Mouse (Mus musculus): ENCODE results near the gene Olfr1130. TPM values are rescaled to one million over a fixed set of nuclear protein-coding genes. Genes with fewer than 3 reads are reported as not detected.
"Not testable (repeated sequence)": the region's sequence is repeated elsewhere in the genome, so short reads cannot be mapped to it uniquely, and the experiment has no call there.

Gene Olfr1130
- not detected in 2 replicates for polyA plus RNA-seq (2015; fragmentation: Nextera tagmentation; extraction: Ambion mirVana)

DNA sequence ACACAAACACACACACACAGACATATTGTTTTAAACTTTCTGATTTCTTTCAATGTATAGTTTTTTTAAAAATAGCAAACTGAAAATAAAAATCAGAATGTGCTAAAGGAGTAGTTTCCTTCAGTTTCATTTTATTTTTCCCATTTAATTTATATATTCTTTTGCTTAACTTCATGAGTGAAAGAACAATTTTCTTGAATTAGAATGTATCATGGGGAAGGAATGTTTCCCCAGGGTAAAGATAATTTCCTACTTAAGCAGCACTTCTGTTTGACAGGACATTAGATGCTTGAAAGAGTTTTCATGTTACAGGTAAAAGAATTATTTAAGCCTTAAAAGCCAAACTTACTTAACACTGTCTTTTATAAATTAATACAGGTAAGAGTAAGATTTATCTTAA is at the start of gene Olfr1130:
Gene Olfr1130 (plus strand): TSS at position 301 of the 400 bp plus-strand sequence.
- H3K4me3 ChIP-seq (ENCODE audit: low read length); H3K27ac ChIP-seq (ENCODE audit: low read length); H3K9me3 ChIP-seq (ENCODE audit: control insufficient read depth, low read length); H3K36me3 ChIP-seq (ENCODE audit: control insufficient read depth, insufficient read depth, low read length); H3K4me2 ChIP-seq (ENCODE audit: low read depth, low read length); H3K27me3 ChIP-seq (ENCODE audit: control insufficient read depth, insufficient read depth, low read depth, low read length); H3K9ac ChIP-seq (ENCODE audit: low read length); H3K4me1 ChIP-seq (replicated peaks; ENCODE audit: control insufficient read depth, insufficient read depth, low read length); ATAC-seq (ENCODE audit: low read depth): not testable (repeated sequence)

DNA sequence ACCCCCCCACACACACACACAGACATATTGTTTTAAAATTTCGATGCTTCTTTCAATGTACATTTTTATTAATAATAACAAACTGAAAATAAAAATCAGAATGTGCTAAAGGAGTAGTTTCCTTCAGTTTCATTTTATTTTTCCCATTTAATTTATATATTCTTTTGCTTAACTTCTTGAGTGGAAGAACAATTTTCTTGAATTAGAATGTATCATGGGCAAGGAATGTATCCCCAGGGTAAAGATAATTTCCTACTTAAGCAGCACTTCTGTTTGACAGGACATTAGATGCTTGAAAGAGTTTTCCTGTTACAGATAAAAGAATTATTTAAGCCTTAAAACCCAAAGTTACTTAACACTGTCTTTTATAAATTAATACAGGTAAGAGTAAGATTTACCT is 32.4 kb upstream of the Olfr1130 start, which contains the start of gene Olfr1129:
Gene Olfr1129 (plus strand): TSS at position 301 of the 400 bp plus-strand sequence.
- H3K4me1 ChIP-seq (replicated peaks; ENCODE audit: control insufficient read depth, insufficient read depth, low read length); H3K27ac ChIP-seq (ENCODE audit: low read length); ATAC-seq (ENCODE audit: low read depth); H3K36me3 ChIP-seq (ENCODE audit: control insufficient read depth, insufficient read depth, low read length); H3K4me2 ChIP-seq (ENCODE audit: low read depth, low read length); H3K9me3 ChIP-seq (ENCODE audit: control insufficient read depth, low read length); H3K4me3 ChIP-seq (ENCODE audit: low read length); H3K27me3 ChIP-seq (ENCODE audit: control insufficient read depth, insufficient read depth, low read depth, low read length); H3K9ac ChIP-seq (ENCODE audit: low read length): not testable (repeated sequence)
- 79% methylated on average over 1 of the region's 1 CpGs for WGBS

DNA sequence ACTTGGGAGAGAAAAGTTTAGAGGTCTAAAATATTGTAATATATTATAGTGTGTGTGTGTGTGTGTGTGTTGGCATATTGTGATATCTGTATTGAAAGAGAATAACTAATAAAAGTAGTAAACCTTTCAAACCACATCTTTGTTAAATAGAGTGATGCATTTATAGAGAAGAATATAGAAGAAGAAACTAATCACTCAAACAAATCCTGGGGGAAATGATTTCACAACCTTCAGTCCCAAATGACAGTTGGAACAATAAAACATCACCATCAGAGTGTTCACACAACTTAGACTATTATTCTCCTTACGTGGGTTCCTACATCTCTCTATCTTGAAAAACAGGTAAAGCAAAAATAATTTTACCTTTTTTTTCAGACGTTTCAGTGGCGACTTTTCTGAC is 20.8 kb downstream of the Olfr1130 start, which contains the start of gene Olfr1131:
Gene Olfr1131 (plus strand): TSS at position 301 of the 400 bp plus-strand sequence.
- no peaks in the 10 kb centered on the region for H3K36me3 ChIP-seq (ENCODE audit: control insufficient read depth, insufficient read depth, low read length)
- no peak for ATAC-seq (ENCODE audit: low read depth)
- no peak within 1 kb of the TSS for H3K27ac ChIP-seq (ENCODE audit: low read length)
- no peak within 1 kb of the TSS for H3K4me2 ChIP-seq (ENCODE audit: low read depth, low read length)
- no peaks in the 10 kb centered on the region for H3K9me3 ChIP-seq (ENCODE audit: control insufficient read depth, low read length)
- no peak within 1 kb of the TSS for H3K4me3 ChIP-seq (ENCODE audit: low read length)
- whole genome bisulfite sequencing, result 68% methylated on average over 3 of the region's 3 CpGs
- H3K27me3 ChIP-seq (ENCODE audit: control insufficient read depth, insufficient read depth, low read depth, low read length), result no peaks in the 10 kb centered on the region
- H3K4me1 ChIP-seq (replicated peaks; ENCODE audit: control insufficient read depth, insufficient read depth, low read length), result no peaks in the 10 kb centered on the region
- H3K9ac ChIP-seq (ENCODE audit: low read length), result no peak within 1 kb of the TSS

DNA sequence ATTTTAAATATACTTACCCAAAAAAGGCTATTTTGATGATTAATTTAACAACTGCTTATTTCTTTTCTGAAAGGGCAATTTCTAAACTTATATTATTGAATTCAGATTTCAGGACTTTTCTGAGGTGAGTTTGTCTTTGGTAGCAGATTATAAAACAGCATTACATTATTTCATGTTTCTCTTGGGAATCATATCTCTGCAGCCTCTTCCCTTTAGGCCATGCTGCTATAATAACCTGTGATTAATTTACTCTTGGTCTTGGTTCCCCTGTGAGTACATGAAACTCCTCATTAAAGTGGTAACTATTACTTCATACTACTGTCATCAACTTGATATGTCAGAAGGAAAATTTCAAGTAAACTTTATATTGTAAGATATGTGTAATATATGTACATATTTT is 31.4 kb downstream of the Olfr1130 start, which contains the start of gene Olfr1132:
Gene Olfr1132 (minus strand): TSS at position 101 of the 400 bp plus-strand sequence.
- no peak within 1 kb of the TSS for H3K27ac ChIP-seq (ENCODE audit: low read length)

DNA sequence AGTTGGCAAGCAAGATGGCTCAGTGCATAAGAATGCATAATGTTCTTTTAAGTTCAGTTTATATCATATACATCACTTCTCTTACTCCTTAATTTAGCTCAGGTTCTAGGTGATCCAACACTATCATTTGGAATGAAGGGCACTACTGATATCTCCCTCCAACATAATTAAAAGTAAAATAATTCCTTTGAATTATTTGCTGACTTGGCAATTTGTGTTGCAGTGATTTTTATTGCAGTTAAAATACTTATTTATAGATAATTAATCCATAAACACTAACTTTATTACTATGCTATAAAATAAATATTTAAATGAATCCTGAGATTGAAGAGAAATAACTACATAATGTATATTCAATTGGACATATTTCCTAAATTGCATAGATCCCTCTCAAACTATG is 36.4 kb downstream of the Olfr1130 start:
- Histone ChIP-seq H3K9me3 (ENCODE audit: control insufficient read depth, low read length) (no peaks in the 10 kb centered on the region), H3K4me3 (ENCODE audit: low read length) (no peak overlapping the region), H3K27me3 (ENCODE audit: control insufficient read depth, insufficient read depth, low read depth, low read length) (no peaks in the 10 kb centered on the region), H3K4me1 (replicated peaks; ENCODE audit: control insufficient read depth, insufficient read depth, low read length) (no peaks in the 10 kb centered on the region), H3K36me3 (ENCODE audit: control insufficient read depth, insufficient read depth, low read length) (no peaks in the 10 kb centered on the region), H3K9ac (ENCODE audit: low read length) (no peak overlapping the region), H3K27ac (ENCODE audit: low read length) (no peak overlapping the region), H3K4me2 (ENCODE audit: low read depth, low read length) (no peak overlapping the region)
- no peak for ATAC-seq (ENCODE audit: low read depth)

More for the DNA sequence above, 31.4 kb downstream of the Olfr1130 start, which contains the start of gene Olfr1132:
- Histone ChIP-seq H3K4me2 (ENCODE audit: low read depth, low read length) (no peak within 1 kb of the TSS), H3K4me3 (ENCODE audit: low read length) (no peak within 1 kb of the TSS), H3K4me1 (replicated peaks; ENCODE audit: control insufficient read depth, insufficient read depth, low read length) (no peaks in the 10 kb centered on the region), H3K9ac (ENCODE audit: low read length) (no peak within 1 kb of the TSS), H3K36me3 (ENCODE audit: control insufficient read depth, insufficient read depth, low read length) (no peaks in the 10 kb centered on the region), H3K9me3 (ENCODE audit: control insufficient read depth, low read length) (no peaks in the 10 kb centered on the region), H3K27me3 (ENCODE audit: control insufficient read depth, insufficient read depth, low read depth, low read length) (no peaks in the 10 kb centered on the region)
- ATAC-seq (ENCODE audit: low read depth), result no peak

DNA sequence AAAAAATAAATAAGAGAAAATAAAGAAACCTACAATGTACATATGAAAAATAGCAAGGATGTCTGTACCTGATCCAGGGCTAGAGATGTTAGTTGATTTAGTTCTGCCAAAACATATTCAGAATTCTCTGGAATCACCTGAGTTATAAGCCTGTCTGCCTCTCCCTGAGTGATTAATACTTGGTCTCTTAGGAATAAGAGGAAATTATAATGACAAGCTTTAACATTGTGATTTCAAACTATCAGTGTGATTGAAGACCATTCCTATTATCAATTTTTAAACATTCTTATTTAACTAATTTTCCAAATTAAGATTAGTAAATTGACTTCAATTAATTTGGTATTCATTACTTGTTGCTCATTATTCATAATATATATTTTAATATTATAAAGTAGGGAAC is 41.3 kb downstream of the Olfr1130 start, which contains the start of gene Olfr1133:
Gene Olfr1133 (minus strand): TSS at position 101 of the 400 bp plus-strand sequence.
- Histone ChIP-seq H3K27me3 (ENCODE audit: control insufficient read depth, insufficient read depth, low read depth, low read length) (no peaks in the 10 kb centered on the region), H3K9ac (ENCODE audit: low read length) (no peak within 1 kb of the TSS), H3K9me3 (ENCODE audit: control insufficient read depth, low read length) (no peaks in the 10 kb centered on the region), H3K4me3 (ENCODE audit: low read length) (no peak within 1 kb of the TSS), H3K4me2 (ENCODE audit: low read depth, low read length) (no peak within 1 kb of the TSS), H3K36me3 (ENCODE audit: control insufficient read depth, insufficient read depth, low read length) (no peaks in the 10 kb centered on the region), H3K27ac (ENCODE audit: low read length) (no peak within 1 kb of the TSS), H3K4me1 (replicated peaks; ENCODE audit: control insufficient read depth, insufficient read depth, low read length) (no peaks in the 10 kb centered on the region)
- ATAC-seq (ENCODE audit: low read depth), result no peak

DNA sequence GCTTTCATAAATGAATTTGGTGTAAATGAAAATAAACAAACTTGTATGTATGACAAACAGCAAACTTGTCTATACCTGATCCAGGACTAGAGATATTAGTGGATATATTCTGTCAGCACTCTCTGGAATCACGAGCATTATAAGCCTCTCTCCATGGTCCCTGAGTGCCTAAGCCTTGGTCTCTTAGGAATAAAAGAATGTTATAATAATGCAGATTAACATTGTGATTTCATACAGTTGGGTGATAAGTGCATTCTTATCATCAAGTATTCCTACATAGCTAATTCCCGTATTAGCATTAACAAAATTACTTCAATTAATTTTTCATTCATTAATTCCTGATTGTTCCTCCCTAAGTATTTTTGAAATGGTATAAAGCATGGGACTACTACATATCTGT is 52.3 kb downstream of the Olfr1130 start, which contains the start of gene Olfr1134:
Gene Olfr1134 (minus strand): TSS at position 101 of the 400 bp plus-strand sequence.
- Histone ChIP-seq H3K27ac (ENCODE audit: low read length) (no peak within 1 kb of the TSS), H3K27me3 (ENCODE audit: control insufficient read depth, insufficient read depth, low read depth, low read length) (no peaks in the 10 kb centered on the region), H3K9ac (ENCODE audit: low read length) (no peak within 1 kb of the TSS), H3K36me3 (ENCODE audit: control insufficient read depth, insufficient read depth, low read length) (no peaks in the 10 kb centered on the region), H3K4me2 (ENCODE audit: low read depth, low read length) (no peak within 1 kb of the TSS), H3K9me3 (ENCODE audit: control insufficient read depth, low read length) (no peaks in the 10 kb centered on the region), H3K4me1 (replicated peaks; ENCODE audit: control insufficient read depth, insufficient read depth, low read length) (no peaks in the 10 kb centered on the region), H3K4me3 (ENCODE audit: low read length) (no peak within 1 kb of the TSS)
- 69% methylated on average over 2 of the region's 2 CpGs for WGBS
- ATAC-seq (ENCODE audit: low read depth), result no peak

Other genes with a start within 250 kb of the Olfr1130 start
- not detected in 2 replicates for gene Olfr1121, start 236.3 kb upstream of the Olfr1130 start, polyA plus RNA-seq (2015; fragmentation: Nextera tagmentation; extraction: Ambion mirVana)
- not detected in 2 replicates for gene Olfr1122, start 220.4 kb upstream of the Olfr1130 start, polyA plus RNA-seq (2015; fragmentation: Nextera tagmentation; extraction: Ambion mirVana)
- not detected in 2 replicates for gene Olfr1123, start 189.6 kb upstream of the Olfr1130 start, polyA plus RNA-seq (2015; fragmentation: Nextera tagmentation; extraction: Ambion mirVana)
- 0.06 TPM in 1 of 2 replicates, not detected in the other for gene Olfr1124, start 175.9 kb upstream of the Olfr1130 start, polyA plus RNA-seq (2015; fragmentation: Nextera tagmentation; extraction: Ambion mirVana)
- gene Olfr1126, start 152.2 kb upstream of the Olfr1130 start, polyA plus RNA-seq (2015; fragmentation: Nextera tagmentation; extraction: Ambion mirVana), result not detected in 2 replicates
- gene Pramel7, start 109.1 kb upstream of the Olfr1130 start, polyA plus RNA-seq (2015; fragmentation: Nextera tagmentation; extraction: Ambion mirVana), result not detected in 2 replicates
- not detected in 2 replicates for gene Pramel6, start 99.6 kb upstream of the Olfr1130 start, polyA plus RNA-seq (2015; fragmentation: Nextera tagmentation; extraction: Ambion mirVana)
- not detected in 2 replicates for gene Olfr153, start 74.4 kb upstream of the Olfr1130 start, polyA plus RNA-seq (2015; fragmentation: Nextera tagmentation; extraction: Ambion mirVana)
- not detected in 2 replicates for gene Olfr1128, start 60.7 kb upstream of the Olfr1130 start, polyA plus RNA-seq (2015; fragmentation: Nextera tagmentation; extraction: Ambion mirVana)
- gene Olfr1129, start 32.3 kb upstream of the Olfr1130 start, polyA plus RNA-seq (2015; fragmentation: Nextera tagmentation; extraction: Ambion mirVana), result not detected in 2 replicates
- not detected in 2 replicates for gene Olfr1131, start 20.9 kb downstream of the Olfr1130 start, polyA plus RNA-seq (2015; fragmentation: Nextera tagmentation; extraction: Ambion mirVana)
- not detected in 2 replicates for gene Olfr1132, start 31.3 kb downstream of the Olfr1130 start, polyA plus RNA-seq (2015; fragmentation: Nextera tagmentation; extraction: Ambion mirVana)
- gene Olfr1133, start 41.2 kb downstream of the Olfr1130 start, polyA plus RNA-seq (2015; fragmentation: Nextera tagmentation; extraction: Ambion mirVana), result not detected in 2 replicates
- not detected in 2 replicates for gene Olfr1134, start 52.2 kb downstream of the Olfr1130 start, polyA plus RNA-seq (2015; fragmentation: Nextera tagmentation; extraction: Ambion mirVana)
- gene Olfr1135, start 67.5 kb downstream of the Olfr1130 start, polyA plus RNA-seq (2015; fragmentation: Nextera tagmentation; extraction: Ambion mirVana), result not detected in 2 replicates
- not detected in 2 replicates for gene Olfr1136, start 87.7 kb downstream of the Olfr1130 start, polyA plus RNA-seq (2015; fragmentation: Nextera tagmentation; extraction: Ambion mirVana)
- not detected in 2 replicates for gene Olfr1137, start 107.0 kb downstream of the Olfr1130 start, polyA plus RNA-seq (2015; fragmentation: Nextera tagmentation; extraction: Ambion mirVana)
- not detected in 2 replicates for gene Olfr1138, start 133.8 kb downstream of the Olfr1130 start, polyA plus RNA-seq (2015; fragmentation: Nextera tagmentation; extraction: Ambion mirVana)
- gene Olfr1140, start 137.5 kb downstream of the Olfr1130 start, polyA plus RNA-seq (2015; fragmentation: Nextera tagmentation; extraction: Ambion mirVana), result not detected in 2 replicates
- not detected in 2 replicates for gene Olfr1141, start 147.8 kb downstream of the Olfr1130 start, polyA plus RNA-seq (2015; fragmentation: Nextera tagmentation; extraction: Ambion mirVana)
- not detected in 2 replicates for gene Olfr152, start 173.3 kb downstream of the Olfr1130 start, polyA plus RNA-seq (2015; fragmentation: Nextera tagmentation; extraction: Ambion mirVana)
- not detected in 2 replicates for gene Olfr1143, start 194.4 kb downstream of the Olfr1130 start, polyA plus RNA-seq (2015; fragmentation: Nextera tagmentation; extraction: Ambion mirVana)
- not detected in 2 replicates for gene Olfr1145, start 203.6 kb downstream of the Olfr1130 start, polyA plus RNA-seq (2015; fragmentation: Nextera tagmentation; extraction: Ambion mirVana)
- gene Olfr1148, start 224.3 kb downstream of the Olfr1130 start, polyA plus RNA-seq (2015; fragmentation: Nextera tagmentation; extraction: Ambion mirVana), result not detected in 2 replicates
- not detected in 2 replicates for gene Olfr1150-ps1, start 237.8 kb downstream of the Olfr1130 start, polyA plus RNA-seq (2015; fragmentation: Nextera tagmentation; extraction: Ambion mirVana)
- not detected in 2 replicates for gene Olfr1151, start 249.7 kb downstream of the Olfr1130 start, polyA plus RNA-seq (2015; fragmentation: Nextera tagmentation; extraction: Ambion mirVana)

All from lung, embryonic 16.5 days (tissue).